Mouse (Mus musculus): ENCODE measurements around the gene Hdlbp. TPM values are rescaled to one million over a fixed set of nuclear protein-coding genes. Genes with fewer than 3 reads are reported as not detected.
"Not testable (repeated sequence)": the region's sequence is repeated elsewhere in the genome, so short reads cannot be mapped to it uniquely, and the experiment has no call there.

The Hdlbp gene
- polyA plus RNA-seq (2012; rRNA removed): 105 and 111 TPM in 2 replicates

DNA sequence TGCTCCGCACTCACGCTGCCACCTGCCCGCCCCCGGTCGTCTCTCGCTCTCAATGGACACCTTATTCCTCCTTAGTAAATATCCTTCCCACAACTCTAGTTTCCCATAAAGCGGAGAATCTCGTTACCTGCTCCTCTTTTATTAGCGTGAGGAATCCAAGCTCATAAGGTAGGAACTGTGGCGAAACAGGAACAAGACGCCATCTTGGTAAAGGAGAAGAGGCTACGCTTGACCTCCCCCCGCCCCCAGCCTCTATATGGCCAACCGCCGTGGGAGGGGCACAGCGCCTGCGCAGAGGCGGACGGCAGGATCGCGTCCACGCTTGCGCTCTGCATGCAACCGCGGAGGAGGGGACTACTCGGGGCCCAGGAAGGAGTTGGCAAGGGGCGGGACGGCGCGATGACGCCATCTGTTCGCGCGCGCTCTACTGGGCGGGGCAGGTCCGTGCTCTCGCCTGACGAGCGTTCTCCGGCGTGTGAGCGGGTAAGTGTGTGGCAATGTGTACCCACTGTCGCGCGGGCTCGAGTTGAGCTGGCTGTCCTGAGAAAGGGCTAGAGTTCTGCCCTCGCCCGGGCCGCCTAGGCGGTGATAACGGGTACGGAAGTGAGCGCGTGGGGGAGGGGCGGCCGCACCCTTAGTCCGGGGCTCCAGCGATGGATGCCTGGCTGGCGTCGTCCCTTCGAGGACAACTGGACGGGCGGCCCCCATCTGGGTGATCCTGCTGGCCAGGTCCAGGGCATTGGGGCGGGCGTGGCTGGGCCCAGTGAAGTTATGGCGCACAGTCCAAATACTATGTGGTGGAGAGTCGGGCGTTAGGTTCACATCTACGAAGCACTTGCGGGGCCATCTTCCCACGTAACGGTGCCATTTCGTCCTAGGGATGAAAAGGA, at the start of gene Hdlbp:
Gene Hdlbp (minus strand): TSS at position 230 of the 890 bp plus-strand sequence.
- Histone ChIP-seq H3K27me3 (ENCODE audit: control insufficient read depth, insufficient read depth, low read length) (no peaks in the 10 kb centered on the region), H3K27ac (ENCODE audit: insufficient read depth, low read length) (peak within 1 kb of the TSS; percentile 83), H3K4me3 (replicated peaks; ENCODE audit: insufficient read depth, low read depth, low read length) (peak within 1 kb of the TSS; percentile 78), H3K4me1 (ENCODE audit: control insufficient read depth, insufficient read depth, low read length) (no peaks in the 10 kb centered on the region)
- DNase-seq: peak; percentile 99
- no peak for TF ChIP-seq CTCF (IDR thresholded peaks at IDR 0.05; ENCODE audit: borderline replicate concordance, insufficient read depth, low read depth, low read length)
- peak; percentile 74 for TF ChIP-seq POLR2A (IDR thresholded peaks at IDR 0.05; ENCODE audit: borderline replicate concordance, insufficient read depth, low read length)
- WGBS: under 1% methylated on average over 74 of the region's 74 CpGs

DNA sequence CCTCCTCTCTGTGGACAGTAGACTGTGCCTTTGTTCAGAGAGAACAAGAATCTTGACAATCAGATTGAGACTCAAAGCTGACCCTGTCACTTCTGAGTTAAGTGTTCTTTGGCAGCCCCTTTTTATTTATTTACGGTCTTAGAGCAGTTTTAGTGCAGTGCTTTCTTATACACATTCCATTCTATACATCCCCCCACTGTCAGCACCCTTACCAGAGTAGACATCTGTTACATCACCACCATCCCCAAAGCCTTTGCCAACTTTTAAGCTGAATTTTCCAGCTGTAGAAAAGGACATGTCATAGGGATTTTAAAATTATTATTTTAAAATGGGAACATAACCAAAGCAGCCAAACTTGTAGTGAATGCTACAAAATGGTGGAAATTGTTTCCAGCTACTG, 43.7 kb upstream of the Hdlbp start:
- TF ChIP-seq CTCF (IDR thresholded peaks at IDR 0.05; ENCODE audit: borderline replicate concordance, insufficient read depth, low read depth, low read length) (no peak), POLR2A (IDR thresholded peaks at IDR 0.05; ENCODE audit: borderline replicate concordance, insufficient read depth, low read length) (no peak)
- WGBS: 84% methylated on average over 1 of the region's 1 CpGs
- DNase-seq: no peak
- no peaks in the 10 kb centered on the region for H3K4me1 ChIP-seq (ENCODE audit: control insufficient read depth, insufficient read depth, low read length)
- H3K27me3 ChIP-seq (ENCODE audit: control insufficient read depth, insufficient read depth, low read length): no peaks in the 10 kb centered on the region
- H3K4me3 ChIP-seq (replicated peaks; ENCODE audit: insufficient read depth, low read depth, low read length): no peak overlapping the region
- H3K27ac ChIP-seq (ENCODE audit: insufficient read depth, low read length): no peak overlapping the region

GRCm38 (mm10) chr1:93521491-93521890, 42.9 kb upstream of the Hdlbp start:
- DNase-seq: no peak
- H3K27ac ChIP-seq (ENCODE audit: insufficient read depth, low read length): no peak overlapping the region
- no peak for TF ChIP-seq CTCF (IDR thresholded peaks at IDR 0.05; ENCODE audit: borderline replicate concordance, insufficient read depth, low read depth, low read length)
- no peak for TF ChIP-seq POLR2A (IDR thresholded peaks at IDR 0.05; ENCODE audit: borderline replicate concordance, insufficient read depth, low read length)
- no peaks in the 10 kb centered on the region for H3K4me1 ChIP-seq (ENCODE audit: control insufficient read depth, insufficient read depth, low read length)
- H3K27me3 ChIP-seq (ENCODE audit: control insufficient read depth, insufficient read depth, low read length): no peaks in the 10 kb centered on the region
- H3K4me3 ChIP-seq (replicated peaks; ENCODE audit: insufficient read depth, low read depth, low read length): no peak overlapping the region
- WGBS: 87% methylated on average over 2 of the region's 2 CpGs

DNA sequence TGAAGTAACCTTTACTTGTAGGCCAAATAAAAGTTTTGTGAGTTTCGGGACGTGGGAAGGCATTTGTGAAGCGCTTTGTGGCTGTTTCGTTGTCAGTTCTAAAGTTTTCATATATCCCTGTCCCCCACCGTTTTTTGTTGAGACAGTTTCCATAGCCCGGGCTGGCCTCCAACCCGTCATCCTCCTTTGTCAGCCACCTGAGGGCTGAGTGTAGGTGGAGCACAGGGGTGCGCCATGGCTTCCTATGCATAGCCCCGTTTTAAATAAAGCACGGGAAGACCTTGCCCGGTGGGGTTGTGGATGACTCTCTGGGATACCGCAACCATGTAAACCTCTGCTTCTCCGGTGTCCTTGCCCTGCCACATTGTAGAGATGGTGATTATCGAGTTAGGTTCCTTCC, 34.6 kb upstream of the Hdlbp start:
- peak in 1 of 2 experiments; percentile 5 for DNase-seq
- WGBS: 82% methylated on average over 14 of the region's 14 CpGs
- H3K4me1 ChIP-seq (ENCODE audit: control insufficient read depth, insufficient read depth, low read length): peaks cover 5% of the 10 kb centered on the region; the same call in 1 of the 2 replicates
- no peaks in the 10 kb centered on the region for H3K27me3 ChIP-seq (ENCODE audit: control insufficient read depth, insufficient read depth, low read length)
- no peak overlapping the region for H3K4me3 ChIP-seq (replicated peaks; ENCODE audit: insufficient read depth, low read depth, low read length)
- H3K27ac ChIP-seq (ENCODE audit: insufficient read depth, low read length): no peak overlapping the region
- no peak for TF ChIP-seq CTCF (IDR thresholded peaks at IDR 0.05; ENCODE audit: borderline replicate concordance, insufficient read depth, low read depth, low read length)
- no peak for TF ChIP-seq POLR2A (IDR thresholded peaks at IDR 0.05; ENCODE audit: borderline replicate concordance, insufficient read depth, low read length)

DNA sequence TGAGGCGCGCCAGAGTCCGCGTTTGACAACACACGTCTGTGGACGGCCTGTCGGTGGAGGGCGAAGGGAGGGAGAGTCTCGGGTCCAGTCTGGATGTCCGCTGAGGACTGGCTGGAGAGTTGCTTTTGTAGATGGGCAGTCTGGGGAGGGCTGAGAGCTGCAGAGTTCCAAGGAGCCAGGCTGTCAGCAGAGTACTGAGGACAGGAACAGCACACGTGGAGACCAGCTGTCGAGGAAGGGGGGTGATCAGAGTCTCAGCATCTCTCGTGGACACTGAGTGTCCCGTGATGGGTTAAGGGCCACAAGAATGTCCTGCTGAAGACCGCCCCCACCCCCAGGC, 33.7 kb upstream of the Hdlbp start:
- Histone ChIP-seq H3K27me3 (ENCODE audit: control insufficient read depth, insufficient read depth, low read length) (no peaks in the 10 kb centered on the region), H3K4me3 (replicated peaks; ENCODE audit: insufficient read depth, low read depth, low read length) (peak overlapping the region; percentile 59), H3K27ac (ENCODE audit: insufficient read depth, low read length) (no peak overlapping the region), H3K4me1 (ENCODE audit: control insufficient read depth, insufficient read depth, low read length) (peaks cover 5% of the 10 kb centered on the region; the same call in 1 of the 2 replicates)
- no peak for TF ChIP-seq CTCF (IDR thresholded peaks at IDR 0.05; ENCODE audit: borderline replicate concordance, insufficient read depth, low read depth, low read length)
- no peak for TF ChIP-seq POLR2A (IDR thresholded peaks at IDR 0.05; ENCODE audit: borderline replicate concordance, insufficient read depth, low read length)
- 2% methylated on average over 15 of the region's 15 CpGs for WGBS
- DNase-seq: no peak

GRCm38 (mm10) chr1:93511585-93512350, 33.2 kb upstream of the Hdlbp start, which contains the start of gene Farp2:
Gene Farp2, plus strand, starts transcription at chr1:93512079.
- DNase-seq: peak; percentile 91 to 96
- WGBS: under 1% methylated on average over 70 of the region's 71 CpGs
- H3K4me1 ChIP-seq (ENCODE audit: control insufficient read depth, insufficient read depth, low read length): peaks cover 5% of the 10 kb centered on the region; the same call in 1 of the 2 replicates

GRCm38 (mm10) chr1:93508576-93508975, 30.0 kb upstream of the Hdlbp start:
- 14% methylated on average over 1 of the region's 1 CpGs for WGBS

More at GRCm38 (mm10) chr1:93511585-93512350, 33.2 kb upstream of the Hdlbp start, which contains the start of gene Farp2:
- Histone ChIP-seq H3K27ac (ENCODE audit: insufficient read depth, low read length) (no peak within 1 kb of the TSS), H3K27me3 (ENCODE audit: control insufficient read depth, insufficient read depth, low read length) (no peaks in the 10 kb centered on the region), H3K4me3 (replicated peaks; ENCODE audit: insufficient read depth, low read depth, low read length) (peak within 1 kb of the TSS; percentile 59)
- TF ChIP-seq POLR2A (IDR thresholded peaks at IDR 0.05; ENCODE audit: borderline replicate concordance, insufficient read depth, low read length) (no peak), CTCF (IDR thresholded peaks at IDR 0.05; ENCODE audit: borderline replicate concordance, insufficient read depth, low read depth, low read length) (no peak)

More at GRCm38 (mm10) chr1:93508576-93508975, 30.0 kb upstream of the Hdlbp start:
- DNase-seq; H3K27me3 ChIP-seq (ENCODE audit: control insufficient read depth, insufficient read depth, low read length); H3K4me1 ChIP-seq (ENCODE audit: control insufficient read depth, insufficient read depth, low read length); H3K4me3 ChIP-seq (replicated peaks; ENCODE audit: insufficient read depth, low read depth, low read length); H3K27ac ChIP-seq (ENCODE audit: insufficient read depth, low read length): not testable (repeated sequence)

Measured in cerebellum, adult 2 months (tissue).